Mouse (Mus musculus) intestine, embryonic 14.5 days (tissue): Measurements from ENCODE around the gene Map3k7cl. TPM values are rescaled to one million over a fixed set of nuclear protein-coding genes. Genes with fewer than 3 reads are reported as not detected.
A peak's percentile ranks its signal among the peaks of the same experiment; 100 is the strongest.

Experiments used
- ATAC-seq: fragments of 200-750 bp; cut with Nextera tagmentation; replicated peaks from 2 replicates; pipeline ENCODE4 v1.8.0; 2017; ENCODE audit warnings: low read depth, moderate number of reproducible peaks, moderate TSS enrichment, moderate library complexity; ENCODE audit not compliant: low FRiP score, low TSS enrichment
- DNase-seq: peaks from one replicate; pipeline ENCODE4 v3.0.0-alpha.2; 2018; ENCODE audit warnings: low spot score
- H3K27ac ChIP-seq: fragments of 300-500 bp; sonication (generic); 2 replicates; pipeline ENCODE4 v1.5.1; 2014; ENCODE audit warnings: low read depth, mild to moderate bottlenecking, control low read depth
- H3K27me3 ChIP-seq: fragments of 300-500 bp; sonication (generic); replicated peaks from 2 replicates; pipeline ENCODE4 v1.6.1; 2014; ENCODE audit warnings: low read length, control low read depth; ENCODE audit not compliant: control insufficient read depth, insufficient read depth
- H3K36me3 ChIP-seq: fragments of 300-500 bp; sonication (generic); 2 replicates; pipeline ENCODE4 v1.6.1; 2014; ENCODE audit warnings: low read length, control low read depth; ENCODE audit not compliant: control insufficient read depth, insufficient read depth
- H3K4me1 ChIP-seq: fragments of 300-500 bp; sonication (generic); replicated peaks from 2 replicates; pipeline ENCODE4 v1.6.1; 2014; ENCODE audit warnings: low read length, control low read depth, mixed read lengths; ENCODE audit not compliant: control insufficient read depth, insufficient read depth
- H3K4me2 ChIP-seq: fragments of 300-500 bp; sonication (generic); 2 replicates; pipeline ENCODE4 v1.6.1; 2014; ENCODE audit warnings: low read length
- H3K4me3 ChIP-seq: fragments of 300-500 bp; sonication (generic); 2 replicates; pipeline ENCODE4 v1.5.1; 2014; ENCODE audit warnings: low read depth, low read length, control low read depth, mixed read lengths
- H3K9ac ChIP-seq: fragments of 300-500 bp; sonication (generic); 2 replicates; pipeline ENCODE4 v1.6.1; 2014; ENCODE audit warnings: mild to moderate bottlenecking, low read length
- H3K9me3 ChIP-seq: fragments of 300-500 bp; sonication (generic); 2 replicates; pipeline ENCODE4 v1.6.1; 2016; ENCODE audit warnings: low read length, control low read depth; ENCODE audit not compliant: control insufficient read depth
- WGBS: fragments of 180-500 bp; shearing (Covaris S2); extraction: QIAGEN DNeasy Blood & Tissue Kit; methylation state at CpG from one replicate; pipeline ENCODE4 v1.1.7; 2014; 5-methylcytosine and 5-hydroxymethylcytosine counted together
- polyA plus RNA-seq: library from polyadenylated mRNA; unstranded; fragments of >200 nt; fragmentation: Nextera tagmentation; extraction: Ambion mirVana; gene quantifications from 2 replicates; pipeline ENCODE4 v1.2.1, GENCODE M21; 2014

The Map3k7cl gene
- polyA plus RNA-seq, 1 experiment from 2014 or later, result 0.28 TPM

- H3K4me2 ChIP-seq, result 0 out of 2 replicates have a peak overlapping the region, but pooled peaks have one; percentile 6
- DNase-seq (no peak), ATAC-seq (peak; percentile 75)
- WGBS, result 39% methylated on average over 17 of the region's 17 CpGs
- no peak overlapping the region for H3K9ac ChIP-seq
- H3K27ac ChIP-seq, result no peak overlapping the region
- H3K4me3 ChIP-seq, result no peak overlapping the region
- no peaks in the 10 kb centered on the region for H3K27me3 ChIP-seq
- H3K9me3 ChIP-seq, result no peaks in the 10 kb centered on the region
- H3K4me1 ChIP-seq, result peaks cover 9% of the 10 kb centered on the region; the same call in 1 of the 2 replicates
- no peaks in the 10 kb centered on the region for H3K36me3 ChIP-seq
These were observed 49.8 kb downstream of the Map3k7cl start for GRCm38 (mm10) chr16:87602717-87603526.

GRCm38 (mm10) chr16:87604002-87604401 lies 50.9 kb downstream of the Map3k7cl start:
- no peaks in the 10 kb centered on the region for H3K36me3 ChIP-seq
- no peak overlapping the region for H3K27ac ChIP-seq
- no peak overlapping the region for H3K4me2 ChIP-seq
- no peaks in the 10 kb centered on the region for H3K4me1 ChIP-seq
- ATAC-seq (no peak), DNase-seq (no peak)
- no peak overlapping the region for H3K9ac ChIP-seq
- WGBS, result 68% methylated on average over 9 of the region's 9 CpGs
- H3K27me3 ChIP-seq, result no peaks in the 10 kb centered on the region
- no peak overlapping the region for H3K4me3 ChIP-seq
- no peaks in the 10 kb centered on the region for H3K9me3 ChIP-seq

GRCm38 (mm10) chr16:87604883-87605282 lies 51.8 kb downstream of the Map3k7cl start:
- Histone ChIP-seq H3K9me3 (no peaks in the 10 kb centered on the region), H3K4me2 (no peak overlapping the region), H3K27me3 (no peaks in the 10 kb centered on the region), H3K27ac (no peak overlapping the region), H3K4me1 (no peaks in the 10 kb centered on the region), H3K36me3 (no peaks in the 10 kb centered on the region), H3K9ac (no peak overlapping the region), H3K4me3 (no peak overlapping the region)
- ATAC-seq (no peak), DNase-seq (no peak)
- 84% methylated on average over 2 of the region's 2 CpGs for WGBS

GRCm38 (mm10) chr16:87607383-87607782 lies 54.3 kb downstream of the Map3k7cl start:
- no peaks in the 10 kb centered on the region for H3K9me3 ChIP-seq
- no peak overlapping the region for H3K27ac ChIP-seq
- ATAC-seq (no peak), DNase-seq (no peak)
- 91% methylated on average over 1 of the region's 1 CpGs for WGBS
- no peaks in the 10 kb centered on the region for H3K36me3 ChIP-seq
- H3K4me3 ChIP-seq, result no peak overlapping the region
- H3K4me1 ChIP-seq, result no peaks in the 10 kb centered on the region
- H3K27me3 ChIP-seq, result no peaks in the 10 kb centered on the region
- no peak overlapping the region for H3K9ac ChIP-seq
- no peak overlapping the region for H3K4me2 ChIP-seq

GRCm38 (mm10) chr16:87607959-87608358 lies 54.8 kb downstream of the Map3k7cl start:
- H3K4me2 ChIP-seq, result no peak overlapping the region
- H3K27ac ChIP-seq, result no peak overlapping the region
- H3K9ac ChIP-seq, result no peak overlapping the region
- 89% methylated on average over 6 of the region's 6 CpGs for WGBS
- no peak overlapping the region for H3K4me3 ChIP-seq
- no peak for DNase-seq
- H3K4me1 ChIP-seq, result no peaks in the 10 kb centered on the region
- ATAC-seq, result no peak
- H3K36me3 ChIP-seq, result no peaks in the 10 kb centered on the region
- H3K9me3 ChIP-seq, result no peaks in the 10 kb centered on the region
- no peaks in the 10 kb centered on the region for H3K27me3 ChIP-seq

- H3K27me3 ChIP-seq, result no peaks in the 10 kb centered on the region
- ATAC-seq (no peak), DNase-seq (peak; percentile 4)
- H3K4me3 ChIP-seq, result no peak overlapping the region
- H3K9ac ChIP-seq, result no peak overlapping the region
- H3K36me3 ChIP-seq, result no peaks in the 10 kb centered on the region
- no peaks in the 10 kb centered on the region for H3K9me3 ChIP-seq
- no peak overlapping the region for H3K27ac ChIP-seq
- H3K4me1 ChIP-seq, result no peaks in the 10 kb centered on the region
- 82% methylated on average over 5 of the region's 5 CpGs for WGBS
- H3K4me2 ChIP-seq, result no peak overlapping the region
These were observed 57.0 kb downstream of the Map3k7cl start for GRCm38 (mm10) chr16:87610142-87610541.

GRCm38 (mm10) chr16:87610556-87611295 lies 57.6 kb downstream of the Map3k7cl start:
- Histone ChIP-seq H3K4me1 (no peaks in the 10 kb centered on the region), H3K9me3 (no peaks in the 10 kb centered on the region), H3K4me3 (no peak overlapping the region), H3K27me3 (no peaks in the 10 kb centered on the region), H3K4me2 (no peak overlapping the region), H3K36me3 (no peaks in the 10 kb centered on the region), H3K9ac (no peak overlapping the region), H3K27ac (no peak overlapping the region)
- ATAC-seq, result no peak
- 73% methylated on average over 21 of the region's 21 CpGs for WGBS
- peak; percentile 49 for DNase-seq

- Histone ChIP-seq H3K9ac (no peak overlapping the region), H3K4me1 (no peaks in the 10 kb centered on the region), H3K27ac (no peak overlapping the region), H3K4me3 (no peak overlapping the region), H3K36me3 (no peaks in the 10 kb centered on the region), H3K27me3 (no peaks in the 10 kb centered on the region), H3K9me3 (no peaks in the 10 kb centered on the region), H3K4me2 (no peak overlapping the region)
- DNase-seq (peak; percentile 51), ATAC-seq (no peak)
- 65% methylated on average over 14 of the region's 14 CpGs for WGBS
These were observed 58.3 kb downstream of the Map3k7cl start for GRCm38 (mm10) chr16:87611420-87611819.
